Mouse (Mus musculus) neural tube, embryonic 12.5 days (tissue): Measurements from ENCODE around the gene Plekha6. TPM values are rescaled to one million over a fixed set of nuclear protein-coding genes. Genes with fewer than 3 reads are reported as not detected.
A peak's percentile ranks its signal among the peaks of the same experiment; 100 is the strongest.

Experiments
- ATAC-seq: fragments of 200-750 bp; cut with Nextera tagmentation; 2 replicates; pipeline ENCODE4 v1.8.0; 2017; ENCODE audit warnings: low read depth, mild to moderate bottlenecking, moderate TSS enrichment, moderate library complexity; ENCODE audit not compliant: low FRiP score
- H3K27ac ChIP-seq: fragments of 300-500 bp; sonication (generic); 2 replicates; pipeline ENCODE4 v1.5.1; 2016
- H3K27me3 ChIP-seq: fragments of 300-500 bp; sonication (generic); replicated peaks from 2 replicates; pipeline ENCODE4 v1.6.1; 2016; ENCODE audit warnings: mild to moderate bottlenecking
- H3K36me3 ChIP-seq: fragments of 300-500 bp; sonication (generic); 2 replicates; pipeline ENCODE4 v1.6.1; 2016; ENCODE audit warnings: mild to moderate bottlenecking
- H3K4me1 ChIP-seq: fragments of 300-500 bp; sonication (generic); 2 replicates; pipeline ENCODE4 v1.6.1; 2016
- H3K4me2 ChIP-seq: fragments of 300-500 bp; sonication (generic); replicated peaks from 2 replicates; pipeline ENCODE4 v1.6.1; 2016; ENCODE audit warnings: mild to moderate bottlenecking
- H3K4me3 ChIP-seq: fragments of 300-500 bp; sonication (generic); 2 replicates; pipeline ENCODE4 v1.5.1; 2016
- H3K9ac ChIP-seq: fragments of 300-500 bp; sonication (generic); 2 replicates; pipeline ENCODE4 v1.6.1; 2016; ENCODE audit warnings: mild to moderate bottlenecking
- H3K9me3 ChIP-seq: fragments of 300-500 bp; sonication (generic); 2 replicates; pipeline ENCODE4 v1.6.1; 2016; ENCODE audit warnings: mild to moderate bottlenecking
- WGBS: fragments of 180-500 bp; shearing (Covaris S2); methylation state at CpG from one replicate; pipeline ENCODE4 v1.1.7; 2016; 5-methylcytosine and 5-hydroxymethylcytosine counted together
- polyA plus RNA-seq: library from polyadenylated mRNA; unstranded; fragments of >200 nt; fragmentation: Nextera tagmentation; extraction: Ambion mirVana; gene quantifications from 2 replicates; pipeline ENCODE4 v1.2.1, GENCODE M21; 2016

Plekha6 gene
- polyA plus RNA-seq, 1 experiment from 2014 or later, result 28.4 TPM

- Histone ChIP-seq H3K36me3 (no peaks in the 10 kb centered on the region), H3K27me3 (no peaks in the 10 kb centered on the region), H3K4me3 (no peak overlapping the region), H3K27ac (no peak overlapping the region), H3K9ac (no peak overlapping the region), H3K9me3 (no peaks in the 10 kb centered on the region; the same call in 1 of the 2 replicates), H3K4me1 (no peaks in the 10 kb centered on the region), H3K4me2 (no peak overlapping the region)
- 94% methylated on average over 8 of the region's 8 CpGs for WGBS
- ATAC-seq, result no peak
These were observed 15.9 kb upstream of the Plekha6 start for GRCm38 (mm10) chr1:133148122-133148521.

- ATAC-seq, result no peak
- Histone ChIP-seq H3K27me3 (no peaks in the 10 kb centered on the region), H3K4me1 (no peaks in the 10 kb centered on the region), H3K9me3 (no peaks in the 10 kb centered on the region; the same call in 1 of the 2 replicates), H3K9ac (no peak overlapping the region), H3K4me3 (no peak overlapping the region), H3K27ac (no peak overlapping the region), H3K36me3 (no peaks in the 10 kb centered on the region), H3K4me2 (no peak overlapping the region)
- 95% methylated on average over 2 of the region's 2 CpGs for WGBS
These were observed 13.5 kb upstream of the Plekha6 start for GRCm38 (mm10) chr1:133150556-133150955.

- Histone ChIP-seq H3K9ac (no peak overlapping the region), H3K27me3 (no peaks in the 10 kb centered on the region), H3K4me2 (no peak overlapping the region), H3K4me3 (no peak overlapping the region), H3K36me3 (no peaks in the 10 kb centered on the region), H3K4me1 (no peaks in the 10 kb centered on the region), H3K9me3 (no peaks in the 10 kb centered on the region; the same call in 1 of the 2 replicates), H3K27ac (no peak overlapping the region)
- no peak for ATAC-seq
- WGBS, result 90% methylated on average over 3 of the region's 3 CpGs
These were observed 11.8 kb upstream of the Plekha6 start for GRCm38 (mm10) chr1:133152213-133152612.

GRCm38 (mm10) chr1:133155270-133155669, 8.7 kb upstream of the Plekha6 start:
- no peak overlapping the region for H3K9ac ChIP-seq
- H3K4me1 ChIP-seq, result no peaks in the 10 kb centered on the region
- H3K4me3 ChIP-seq, result no peak overlapping the region
- 86% methylated on average over 6 of the region's 6 CpGs for WGBS
- H3K36me3 ChIP-seq, result no peaks in the 10 kb centered on the region
- H3K4me2 ChIP-seq, result no peak overlapping the region
- no peaks in the 10 kb centered on the region for H3K9me3 ChIP-seq
- ATAC-seq, result no peak
- H3K27ac ChIP-seq, result no peak overlapping the region
- H3K27me3 ChIP-seq, result no peaks in the 10 kb centered on the region; the same call in 1 of the 2 replicates

GRCm38 (mm10) chr1:133159128-133159564, 4.9 kb upstream of the Plekha6 start:
- WGBS, result 65% methylated on average over 7 of the region's 7 CpGs
- no peak for ATAC-seq
- Histone ChIP-seq H3K9me3 (no peaks in the 10 kb centered on the region), H3K4me2 (no peak overlapping the region), H3K4me3 (no peak overlapping the region), H3K27ac (no peak overlapping the region), H3K27me3 (peaks cover 33% of the 10 kb centered on the region), H3K4me1 (peaks cover 5% of the 10 kb centered on the region), H3K36me3 (no peaks in the 10 kb centered on the region), H3K9ac (no peak overlapping the region)

GRCm38 (mm10) chr1:133161559-133161958, 2.5 kb upstream of the Plekha6 start:
- 57% methylated on average over 4 of the region's 4 CpGs for WGBS
- Histone ChIP-seq H3K36me3 (no peaks in the 10 kb centered on the region), H3K9me3 (no peaks in the 10 kb centered on the region), H3K4me2 (no peak overlapping the region), H3K4me1 (peaks cover 14% of the 10 kb centered on the region), H3K9ac (no peak overlapping the region), H3K4me3 (no peak overlapping the region), H3K27ac (no peak overlapping the region), H3K27me3 (peaks cover 50% of the 10 kb centered on the region)
- ATAC-seq, result no peak

GRCm38 (mm10) chr1:133162046-133162445, 2.0 kb upstream of the Plekha6 start:
- WGBS, result 70% methylated on average over 10 of the region's 10 CpGs

GRCm38 (mm10) chr1:133162981-133163380, 1.0 kb upstream of the Plekha6 start:
- Histone ChIP-seq H3K4me2 (peak overlapping the region; percentile 98), H3K27ac (no peak overlapping the region), H3K27me3 (peaks cover 62% of the 10 kb centered on the region), H3K9ac (no peak overlapping the region), H3K36me3 (no peaks in the 10 kb centered on the region), H3K4me3 (no peak overlapping the region), H3K9me3 (no peaks in the 10 kb centered on the region), H3K4me1 (peaks cover 14% of the 10 kb centered on the region)
- ATAC-seq, result no peak
- WGBS, result 35% methylated on average over 8 of the region's 8 CpGs

More at GRCm38 (mm10) chr1:133162046-133162445, 2.0 kb upstream of the Plekha6 start:
- Histone ChIP-seq H3K9me3 (no peaks in the 10 kb centered on the region), H3K4me2 (no peak overlapping the region), H3K36me3 (no peaks in the 10 kb centered on the region), H3K4me3 (no peak overlapping the region), H3K27ac (no peak overlapping the region), H3K9ac (no peak overlapping the region), H3K4me1 (peaks cover 14% of the 10 kb centered on the region), H3K27me3 (peaks cover 55% of the 10 kb centered on the region)
- no peak for ATAC-seq

GRCm38 (mm10) chr1:133164591-133165011, 591 bp downstream of the Plekha6 start:
- Histone ChIP-seq H3K27ac (no peak overlapping the region), H3K27me3 (peaks cover 70% of the 10 kb centered on the region), H3K9ac (peak overlapping the region; percentile 69), H3K4me1 (peaks cover 19% of the 10 kb centered on the region), H3K4me2 (peak overlapping the region; percentile 98), H3K4me3 (peak overlapping the region; percentile 50), H3K36me3 (no peaks in the 10 kb centered on the region), H3K9me3 (no peaks in the 10 kb centered on the region)
- 3% methylated on average over 10 of the region's 10 CpGs for WGBS
- ATAC-seq, result no peak

- H3K9ac ChIP-seq, result no peak overlapping the region
- H3K4me2 ChIP-seq, result peak overlapping the region; percentile 98; the same call in 1 of the 2 replicates
- peaks cover 19% of the 10 kb centered on the region for H3K4me1 ChIP-seq
- 35% methylated on average over 11 of the region's 11 CpGs for WGBS
- no peak overlapping the region; the same call in 1 of the 2 replicates for H3K4me3 ChIP-seq
- no peak overlapping the region for H3K27ac ChIP-seq
- H3K9me3 ChIP-seq, result no peaks in the 10 kb centered on the region
- peaks cover 70% of the 10 kb centered on the region for H3K27me3 ChIP-seq
- ATAC-seq, result no peak
- no peaks in the 10 kb centered on the region for H3K36me3 ChIP-seq
These were observed 1.1 kb downstream of the Plekha6 start for GRCm38 (mm10) chr1:133165111-133165510.

GRCm38 (mm10) chr1:133168318-133169060, 4.5 kb downstream of the Plekha6 start:
- Histone ChIP-seq H3K4me1 (peaks cover 19% of the 10 kb centered on the region), H3K27me3 (peaks cover 43% of the 10 kb centered on the region), H3K4me2 (peak overlapping the region; percentile 33; the same call in 1 of the 2 replicates), H3K27ac (no peak overlapping the region), H3K4me3 (no peak overlapping the region), H3K9me3 (no peaks in the 10 kb centered on the region), H3K9ac (0 out of 2 replicates have a peak overlapping the region, but pooled peaks have one; percentile 8), H3K36me3 (no peaks in the 10 kb centered on the region)
- WGBS, result 47% methylated on average over 19 of the region's 19 CpGs
- no peak for ATAC-seq

GRCm38 (mm10) chr1:133170196-133170595, 6.2 kb downstream of the Plekha6 start:
- ATAC-seq, result no peak
- 75% methylated on average over 8 of the region's 8 CpGs for WGBS
- no peaks in the 10 kb centered on the region for H3K9me3 ChIP-seq

More at GRCm38 (mm10) chr1:133170196-133170595, 6.2 kb downstream of the Plekha6 start:
- H3K4me3 ChIP-seq, result no peak overlapping the region
- no peaks in the 10 kb centered on the region for H3K36me3 ChIP-seq
- no peak overlapping the region for H3K4me2 ChIP-seq
- peaks cover 5% of the 10 kb centered on the region; the same call in 1 of the 2 replicates for H3K4me1 ChIP-seq
- H3K27me3 ChIP-seq, result peaks cover 26% of the 10 kb centered on the region
- H3K9ac ChIP-seq, result no peak overlapping the region
- H3K27ac ChIP-seq, result no peak overlapping the region
